Mouse (Mus musculus): ENCODE data around the gene Gpm6b.

The Gpm6b gene

GRCm38 (mm10) chrX:166238831-166239460, at the start of gene Gpm6b:
Gpm6b (plus strand) TSS chrX:166238911.
- peak; percentile 54 for DNase-seq (ENCODE audit: low spot score)

GRCm38 (mm10) chrX:166196327-166196726, 42.4 kb upstream of the Gpm6b start:
- no peak for DNase-seq (ENCODE audit: low spot score)

- DNase-seq (ENCODE audit: low spot score): no peak
Measured at GRCm38 (mm10) chrX:166198266-166198665, 40.4 kb upstream of the Gpm6b start.

GRCm38 (mm10) chrX:166199812-166200211, 38.9 kb upstream of the Gpm6b start:
- DNase-seq (ENCODE audit: low spot score): no peak

- DNase-seq (ENCODE audit: low spot score): no peak
Measured at GRCm38 (mm10) chrX:166214576-166214975, 24.1 kb upstream of the Gpm6b start.

- DNase-seq (ENCODE audit: low spot score): no peak
Measured at GRCm38 (mm10) chrX:166216248-166216647, 22.5 kb upstream of the Gpm6b start.

- no peak for DNase-seq (ENCODE audit: low spot score)
Measured at GRCm38 (mm10) chrX:166216720-166217119, 22.0 kb upstream of the Gpm6b start.

GRCm38 (mm10) chrX:166219331-166219730, 19.4 kb upstream of the Gpm6b start:
- DNase-seq (ENCODE audit: low spot score): no peak

- no peak for DNase-seq (ENCODE audit: low spot score)
Measured at GRCm38 (mm10) chrX:166226856-166227255, 11.9 kb upstream of the Gpm6b start.

GRCm38 (mm10) chrX:166229750-166230149, 9.0 kb upstream of the Gpm6b start:
- no peak for DNase-seq (ENCODE audit: low spot score)

- DNase-seq (ENCODE audit: low spot score): no peak
Measured at GRCm38 (mm10) chrX:166230515-166231267, 8.0 kb upstream of the Gpm6b start.

GRCm38 (mm10) chrX:166236131-166236530, 2.6 kb upstream of the Gpm6b start:
- no peak for DNase-seq (ENCODE audit: low spot score)

GRCm38 (mm10) chrX:166239520-166239919, 809 bp downstream of the Gpm6b start:
- DNase-seq (ENCODE audit: low spot score): peak; percentile 19

GRCm38 (mm10) chrX:166240751-166241150, 2.0 kb downstream of the Gpm6b start:
- DNase-seq (ENCODE audit: low spot score): no peak

- no peak for DNase-seq (ENCODE audit: low spot score)
Measured at GRCm38 (mm10) chrX:166243261-166243885, 4.7 kb downstream of the Gpm6b start.

GRCm38 (mm10) chrX:166271489-166271888, 32.8 kb downstream of the Gpm6b start:
- DNase-seq (ENCODE audit: low spot score): peak; percentile 15

GRCm38 (mm10) chrX:166272646-166273045, 33.9 kb downstream of the Gpm6b start:
- no peak for DNase-seq (ENCODE audit: low spot score)

GRCm38 (mm10) chrX:166279861-166280260, 41.1 kb downstream of the Gpm6b start:
- DNase-seq (ENCODE audit: low spot score): no peak

GRCm38 (mm10) chrX:166286760-166287483, 48.2 kb downstream of the Gpm6b start:
- no peak for DNase-seq (ENCODE audit: low spot score)

GRCm38 (mm10) chrX:166291266-166291665, 52.6 kb downstream of the Gpm6b start:
- no peak for DNase-seq (ENCODE audit: low spot score)

GRCm38 (mm10) chrX:166293465-166293864, 54.8 kb downstream of the Gpm6b start:
- no peak for DNase-seq (ENCODE audit: low spot score)

GRCm38 (mm10) chrX:166302791-166303190, 64.1 kb downstream of the Gpm6b start:
- DNase-seq (ENCODE audit: low spot score): no peak

Measured in embryo, embryonic 10.5 days (tissue).